Mouse (Mus musculus): ENCODE measurements around the gene Tcte3.
"Not testable (repeated sequence)": the region's sequence is repeated elsewhere in the genome, so short reads cannot be mapped to it uniquely, and the experiment has no call there.

The Tcte3 gene

GRCm38 (mm10) chr17:15040455-15040854, 833 bp downstream of the Tcte3 start:
- DNase-seq (ENCODE audit: extremely low read depth, insufficient read length, low spot score): not testable (repeated sequence)

- DNase-seq (ENCODE audit: extremely low read depth, insufficient read length, low spot score): not testable (repeated sequence)
These were observed 9.9 kb downstream of the Tcte3 start for GRCm38 (mm10) chr17:15031414-15031813.

- not testable (repeated sequence) for DNase-seq (ENCODE audit: extremely low read depth, insufficient read length, low spot score)
These were observed 15.8 kb downstream of the Tcte3 start for GRCm38 (mm10) chr17:15025513-15025912.

GRCm38 (mm10) chr17:15024502-15025193, 16.6 kb downstream of the Tcte3 start:
- not testable (repeated sequence) for DNase-seq (ENCODE audit: extremely low read depth, insufficient read length, low spot score)

GRCm38 (mm10) chr17:15023878-15024492, 17.3 kb downstream of the Tcte3 start:
- DNase-seq (ENCODE audit: extremely low read depth, insufficient read length, low spot score): not testable (repeated sequence)

- not testable (repeated sequence) for DNase-seq (ENCODE audit: extremely low read depth, insufficient read length, low spot score)
These were observed 19.6 kb downstream of the Tcte3 start for GRCm38 (mm10) chr17:15021503-15022220.

GRCm38 (mm10) chr17:15009706-15010413, 31.4 kb downstream of the Tcte3 start, which contains the start of gene Gm3435:
Gene Gm3435, plus strand, starts transcription at chr17:15010176.
- not testable (repeated sequence) for DNase-seq (ENCODE audit: extremely low read depth, insufficient read length, low spot score)

- not testable (repeated sequence) for DNase-seq (ENCODE audit: extremely low read depth, insufficient read length, low spot score)
These were observed 32.2 kb downstream of the Tcte3 start for GRCm38 (mm10) chr17:15009088-15009487.

- not testable (repeated sequence) for DNase-seq (ENCODE audit: extremely low read depth, insufficient read length, low spot score)
These were observed 41.2 kb downstream of the Tcte3 start for GRCm38 (mm10) chr17:15000047-15000446.

GRCm38 (mm10) chr17:14994140-14994539, 47.1 kb downstream of the Tcte3 start:
- DNase-seq (ENCODE audit: extremely low read depth, insufficient read length, low spot score): not testable (repeated sequence)

GRCm38 (mm10) chr17:14993139-14993832, 48.0 kb downstream of the Tcte3 start:
- DNase-seq (ENCODE audit: extremely low read depth, insufficient read length, low spot score): not testable (repeated sequence)

GRCm38 (mm10) chr17:14992522-14993138, 48.7 kb downstream of the Tcte3 start:
- not testable (repeated sequence) for DNase-seq (ENCODE audit: extremely low read depth, insufficient read length, low spot score)

- not testable (repeated sequence) for DNase-seq (ENCODE audit: extremely low read depth, insufficient read length, low spot score)
These were observed 51.1 kb downstream of the Tcte3 start for GRCm38 (mm10) chr17:14990116-14990702.

- not testable (repeated sequence) for DNase-seq (ENCODE audit: extremely low read depth, insufficient read length, low spot score)
These were observed 62.8 kb downstream of the Tcte3 start, which contains the start of the genes 9030025P20Rik and Gm3417 for GRCm38 (mm10) chr17:14978362-14979038. Gene 9030025P20Rik, plus strand, starts transcription at chr17:14978468. Gene Gm3417, minus strand, starts transcription at chr17:14978790.

- not testable (repeated sequence) for DNase-seq (ENCODE audit: extremely low read depth, insufficient read length, low spot score)
These were observed 63.4 kb downstream of the Tcte3 start for GRCm38 (mm10) chr17:14977718-14978361.

All from 3134 (cell line).